Mouse (Mus musculus) hindbrain, embryonic 15.5 days (tissue): Measurements from ENCODE around the gene Pla1a. TPM values are rescaled to one million over a fixed set of nuclear protein-coding genes. Genes with fewer than 3 reads are reported as not detected.

Source experiments
- ATAC-seq: fragments of 200-750 bp; cut with Nextera tagmentation; 2 replicates; pipeline ENCODE4 v1.8.0; 2017; ENCODE audit warnings: low read depth, moderate number of reproducible peaks, moderate TSS enrichment; ENCODE audit not compliant: low FRiP score
- H3K27ac ChIP-seq: fragments of 300-500 bp; sonication (generic); replicated peaks from 2 replicates; pipeline ENCODE4 v1.5.1; 2015; ENCODE audit warnings: mild to moderate bottlenecking, inconsistent platforms
- H3K27me3 ChIP-seq: fragments of 300-500 bp; sonication (generic); 2 replicates; pipeline ENCODE4 v1.6.1; 2015; ENCODE audit warnings: control low read depth, inconsistent platforms
- H3K36me3 ChIP-seq: fragments of 300-500 bp; sonication (generic); 2 replicates; pipeline ENCODE4 v1.6.1; 2015; ENCODE audit warnings: control low read depth, inconsistent platforms
- H3K4me1 ChIP-seq: fragments of 300-500 bp; sonication (generic); replicated peaks from 2 replicates; pipeline ENCODE4 v1.6.1; 2015; ENCODE audit warnings: control low read depth, inconsistent platforms
- H3K4me2 ChIP-seq: fragments of 300-500 bp; sonication (generic); 2 replicates; pipeline ENCODE4 v1.6.1; 2015; ENCODE audit warnings: moderate library complexity, mild to moderate bottlenecking, inconsistent platforms
- H3K4me3 ChIP-seq: fragments of 300-500 bp; sonication (generic); 2 replicates; pipeline ENCODE4 v1.5.1; 2015; ENCODE audit warnings: mild to moderate bottlenecking, inconsistent platforms
- H3K9ac ChIP-seq: fragments of 300-500 bp; sonication (generic); 2 replicates; pipeline ENCODE4 v1.6.1; 2015; ENCODE audit warnings: inconsistent platforms
- H3K9me3 ChIP-seq: fragments of 300-500 bp; sonication (generic); 2 replicates; pipeline ENCODE4 v1.6.1; 2016; ENCODE audit warnings: control low read depth, inconsistent platforms
- WGBS: fragments of 180-500 bp; shearing (Covaris S2); methylation state at CpG from one replicate; pipeline ENCODE4 v1.1.7; 2015; 5-methylcytosine and 5-hydroxymethylcytosine counted together
- polyA plus RNA-seq: library from polyadenylated mRNA; unstranded; fragments of >200 nt; fragmentation: Nextera tagmentation; extraction: Ambion mirVana; gene quantifications from 2 replicates; pipeline ENCODE4 v1.2.1, GENCODE M21; 2015

Gene Pla1a
- polyA plus RNA-seq, 1 experiment from 2014 or later = 0.45 TPM

- Histone ChIP-seq H3K9ac (no peak overlapping the region), H3K4me2 (no peak overlapping the region), H3K36me3 (peaks cover 24% of the 10 kb centered on the region), H3K9me3 (no peaks in the 10 kb centered on the region), H3K27ac (no peak overlapping the region), H3K4me1 (no peaks in the 10 kb centered on the region), H3K4me3 (no peak overlapping the region), H3K27me3 (no peaks in the 10 kb centered on the region)
- WGBS = 90% methylated on average over 5 of the region's 5 CpGs
- no peak for ATAC-seq
These were observed 78.6 kb downstream of the Pla1a start for GRCm38 (mm10) chr16:38354185-38354913.

GRCm38 (mm10) chr16:38353642-38354041 lies 79.3 kb downstream of the Pla1a start:
- no peaks in the 10 kb centered on the region for H3K27me3 ChIP-seq
- no peak overlapping the region for H3K9ac ChIP-seq
- H3K27ac ChIP-seq = no peak overlapping the region
- no peak for ATAC-seq
- H3K4me3 ChIP-seq = no peak overlapping the region
- no peak overlapping the region for H3K4me2 ChIP-seq
- peaks cover 27% of the 10 kb centered on the region for H3K36me3 ChIP-seq
- H3K9me3 ChIP-seq = no peaks in the 10 kb centered on the region
- H3K4me1 ChIP-seq = no peaks in the 10 kb centered on the region
- WGBS = 95% methylated on average over 2 of the region's 2 CpGs

- Histone ChIP-seq H3K4me3 (no peak overlapping the region), H3K4me2 (no peak overlapping the region), H3K9ac (no peak overlapping the region), H3K9me3 (no peaks in the 10 kb centered on the region), H3K4me1 (peaks cover 4% of the 10 kb centered on the region), H3K27ac (no peak overlapping the region), H3K27me3 (no peaks in the 10 kb centered on the region), H3K36me3 (peaks cover 27% of the 10 kb centered on the region)
- ATAC-seq = no peak
These were observed 80.1 kb downstream of the Pla1a start for GRCm38 (mm10) chr16:38352851-38353250.

- Histone ChIP-seq H3K4me3 (no peak overlapping the region), H3K27me3 (no peaks in the 10 kb centered on the region), H3K36me3 (peaks cover 27% of the 10 kb centered on the region), H3K4me2 (no peak overlapping the region), H3K4me1 (peaks cover 8% of the 10 kb centered on the region), H3K9ac (no peak overlapping the region), H3K9me3 (no peaks in the 10 kb centered on the region), H3K27ac (no peak overlapping the region)
- WGBS = 76% methylated on average over 7 of the region's 7 CpGs
- ATAC-seq = no peak
These were observed 80.9 kb downstream of the Pla1a start for GRCm38 (mm10) chr16:38352031-38352430.

- Histone ChIP-seq H3K9me3 (no peaks in the 10 kb centered on the region), H3K4me2 (no peak overlapping the region), H3K9ac (no peak overlapping the region), H3K27ac (no peak overlapping the region), H3K4me1 (peaks cover 12% of the 10 kb centered on the region), H3K27me3 (no peaks in the 10 kb centered on the region), H3K4me3 (no peak overlapping the region), H3K36me3 (peaks cover 27% of the 10 kb centered on the region)
- 90% methylated on average over 6 of the region's 6 CpGs for WGBS
- no peak for ATAC-seq
These were observed 82.0 kb downstream of the Pla1a start for GRCm38 (mm10) chr16:38350939-38351338.

- H3K9ac ChIP-seq = no peak overlapping the region
- 88% methylated on average over 7 of the region's 7 CpGs for WGBS
These were observed 82.5 kb downstream of the Pla1a start for GRCm38 (mm10) chr16:38350361-38350855.

GRCm38 (mm10) chr16:38349881-38350280 lies 83.1 kb downstream of the Pla1a start:
- Histone ChIP-seq H3K4me2 (no peak overlapping the region), H3K9ac (no peak overlapping the region), H3K4me3 (no peak overlapping the region), H3K4me1 (peaks cover 12% of the 10 kb centered on the region), H3K27me3 (no peaks in the 10 kb centered on the region), H3K27ac (no peak overlapping the region), H3K9me3 (no peaks in the 10 kb centered on the region), H3K36me3 (peaks cover 27% of the 10 kb centered on the region)
- 96% methylated on average over 2 of the region's 2 CpGs for WGBS
- ATAC-seq = no peak

More at GRCm38 (mm10) chr16:38350361-38350855, 82.5 kb downstream of the Pla1a start:
- Histone ChIP-seq H3K4me3 (no peak overlapping the region), H3K27ac (no peak overlapping the region), H3K27me3 (no peaks in the 10 kb centered on the region), H3K4me1 (peaks cover 12% of the 10 kb centered on the region), H3K4me2 (no peak overlapping the region), H3K9me3 (no peaks in the 10 kb centered on the region), H3K36me3 (peaks cover 27% of the 10 kb centered on the region)
- ATAC-seq = no peak

GRCm38 (mm10) chr16:38348217-38348761 lies 84.7 kb downstream of the Pla1a start:
- Histone ChIP-seq H3K27me3 (no peaks in the 10 kb centered on the region), H3K4me2 (no peak overlapping the region), H3K4me3 (no peak overlapping the region), H3K9me3 (no peaks in the 10 kb centered on the region), H3K27ac (no peak overlapping the region), H3K36me3 (peaks cover 27% of the 10 kb centered on the region), H3K9ac (no peak overlapping the region), H3K4me1 (peaks cover 12% of the 10 kb centered on the region)
- no peak for ATAC-seq
- 93% methylated on average over 9 of the region's 9 CpGs for WGBS

- Histone ChIP-seq H3K36me3 (peaks cover 27% of the 10 kb centered on the region), H3K4me2 (peak overlapping the region; percentile 66), H3K27me3 (no peaks in the 10 kb centered on the region), H3K27ac (no peak overlapping the region), H3K9me3 (no peaks in the 10 kb centered on the region), H3K4me1 (peaks cover 12% of the 10 kb centered on the region), H3K4me3 (peak overlapping the region; percentile 57), H3K9ac (no peak overlapping the region; the same call in 1 of the 2 replicates)
- ATAC-seq = no peak
- WGBS = 67% methylated on average over 6 of the region's 6 CpGs
These were observed 85.4 kb downstream of the Pla1a start for GRCm38 (mm10) chr16:38347588-38347987.

GRCm38 (mm10) chr16:38346529-38347325 lies 86.2 kb downstream of the Pla1a start, which contains the start of the genes Cox17 and Gm21987:
TSS of gene Cox17 (plus strand) at chr16:38346991.
TSS of gene Gm21987 (plus strand) at chr16:38347040.
- WGBS = 2% methylated on average over 35 of the region's 35 CpGs
- ATAC-seq = peak; percentile 98
- peak within 1 kb of the TSS; percentile 64 for H3K9ac ChIP-seq
- peak within 1 kb of the TSS; percentile 66 for H3K4me2 ChIP-seq
- H3K36me3 ChIP-seq = peaks cover 22% of the 10 kb centered on the region
- H3K27ac ChIP-seq = peak within 1 kb of the TSS; percentile 83
- H3K4me3 ChIP-seq = peak within 1 kb of the TSS; percentile 57
- H3K9me3 ChIP-seq = no peaks in the 10 kb centered on the region
- no peaks in the 10 kb centered on the region for H3K27me3 ChIP-seq
- H3K4me1 ChIP-seq = peaks cover 16% of the 10 kb centered on the region
